In the genomic region with DNA sequence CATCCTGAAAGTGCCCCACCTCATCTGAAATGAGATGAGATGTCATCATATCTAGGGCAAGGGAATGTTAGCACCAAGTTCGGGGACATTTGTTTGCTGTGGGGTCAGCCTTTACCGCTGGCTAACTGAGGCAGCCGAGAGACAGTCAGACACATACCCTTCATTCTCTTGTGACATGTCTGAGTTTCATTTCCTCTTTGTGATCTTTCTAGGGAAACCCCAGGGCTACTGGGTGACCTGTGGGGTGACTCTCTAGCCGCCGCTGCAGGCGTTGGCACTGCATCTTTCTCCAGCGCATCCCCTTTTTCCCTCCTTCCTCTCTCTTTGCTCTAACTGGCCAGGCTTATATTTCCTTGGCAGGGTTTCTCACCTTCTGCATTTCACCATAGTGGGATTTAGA, we compare ENCODE assay signal across 32 mouse cellular contexts.
DNase-seq lines count a peak whose midpoint lies in the region; ATAC-seq and TF ChIP-seq lines count a peak whose summit lies in the region.
"Had no signal": no experiment of that assay in that cellular context is flagged by ENCODE, and none has a peak within 500 bp of the region (broad histone marks: within the 10 kb centered on the region; RNA-seq: fewer than 3 reads in every experiment).

No protein-coding gene starts in this region.

- no peaks in the 10 kb centered on the region for H3K9me3 ChIP-seq in lung, postnatal 0 days (ENCODE audit: low read length)
- no peaks in the 10 kb centered on the region for H3K9me3 ChIP-seq in midbrain, embryonic 13.5 days
- H3K9me3 ChIP-seq in forebrain, postnatal 0 days (ENCODE audit: low read length): no peaks in the 10 kb centered on the region
- H3K9me3 ChIP-seq: embryonic facial prominence, embryonic 12.5 days; forebrain, embryonic 15.5 days; intestine, embryonic 15.5 days; liver, embryonic 12.5 days; neural tube, embryonic 13.5 days had no signal

- TF ChIP-seq EP300 in lung, postnatal 0 days (IDR thresholded peaks at IDR 0.05): no peak

- H3K36me3 ChIP-seq in lung, postnatal 0 days (ENCODE audit: insufficient read depth, low read length): no peaks in the 10 kb centered on the region
- no peaks in the 10 kb centered on the region for H3K36me3 ChIP-seq in midbrain, embryonic 13.5 days
- no peaks in the 10 kb centered on the region for H3K36me3 ChIP-seq in forebrain, postnatal 0 days (ENCODE audit: insufficient read depth)
- H3K36me3 ChIP-seq: embryonic facial prominence, embryonic 12.5 days; forebrain, embryonic 15.5 days; intestine, embryonic 15.5 days; liver, embryonic 12.5 days; neural tube, embryonic 13.5 days had no signal

- peak; percentile 18 for DNase-seq in lung, postnatal 0 days (ENCODE audit: low spot score)
- no peak for DNase-seq in lung, adult 18-20 months
- DNase-seq in A20 (ENCODE audit: low read depth, low spot score): peak; percentile 87
- no peak for DNase-seq in forebrain, postnatal 0 days
- DNase-seq: adrenal gland, postnatal 25 days; cerebellum, adult 2 months; cerebellum, postnatal 25 days; embryo, embryonic 11 days; gastrocnemius, adult 2 months; gastrocnemius, postnatal 36 days; kidney, adult 2 months; layer of hippocampus, postnatal 36 days; left cerebral cortex, postnatal 4 days; liver, postnatal 0 days; lung, postnatal 14 days; midbrain, embryonic 14.5 days; right cerebral cortex, postnatal 14 days; thymus, adult 18-20 months; thymus, postnatal 25 days had no signal

- no peak overlapping the region for H3K27ac ChIP-seq in lung, postnatal 0 days (ENCODE audit: low read length)
- no peak overlapping the region for H3K27ac ChIP-seq in midbrain, embryonic 13.5 days
- H3K27ac ChIP-seq in forebrain, postnatal 0 days (ENCODE audit: low read depth, low read length): no peak overlapping the region
- H3K27ac ChIP-seq: embryonic facial prominence, embryonic 12.5 days; forebrain, embryonic 15.5 days; gastrocnemius, adult 2 months; intestine, embryonic 15.5 days; liver, embryonic 12.5 days; neural tube, embryonic 13.5 days; stomach, postnatal 0 days had no signal

- no peaks in the 10 kb centered on the region for H3K27me3 ChIP-seq in lung, postnatal 0 days (replicated peaks; ENCODE audit: insufficient read depth, low read length)
- 0 out of 2 replicates have a peak, but pooled peaks cover 4% of the 10 kb centered on the region for H3K27me3 ChIP-seq in midbrain, embryonic 13.5 days
- H3K27me3 ChIP-seq in forebrain, postnatal 0 days (ENCODE audit: insufficient read depth, low read length): no peaks in the 10 kb centered on the region
- H3K27me3 ChIP-seq: embryonic facial prominence, embryonic 12.5 days; forebrain, embryonic 15.5 days; intestine, embryonic 15.5 days; neural tube, embryonic 13.5 days had no signal

- 88% methylated on average over 7 of the region's 7 CpGs for WGBS in lung, postnatal 0 days
- WGBS in midbrain, embryonic 13.5 days: 94% methylated on average over 7 of the region's 7 CpGs
- 94% methylated on average over 7 of the region's 7 CpGs for WGBS in forebrain, postnatal 0 days

- H3K4me3 ChIP-seq in lung, postnatal 0 days (ENCODE audit: low read depth, low read length): no peak overlapping the region
- no peak overlapping the region for H3K4me3 ChIP-seq in midbrain, embryonic 13.5 days (replicated peaks)
- H3K4me3 ChIP-seq in forebrain, postnatal 0 days (ENCODE audit: low read depth, low read length): no peak overlapping the region
- H3K4me3 ChIP-seq: embryonic facial prominence, embryonic 12.5 days; forebrain, embryonic 15.5 days; gastrocnemius, adult 2 months; intestine, embryonic 15.5 days; liver, embryonic 12.5 days; myocyte; neural tube, embryonic 13.5 days had no signal

- no peak overlapping the region for H3K9ac ChIP-seq in lung, postnatal 0 days (replicated peaks; ENCODE audit: low read depth)
- H3K9ac ChIP-seq in midbrain, embryonic 13.5 days (replicated peaks): no peak overlapping the region
- no peak overlapping the region for H3K9ac ChIP-seq in forebrain, postnatal 0 days
- H3K9ac ChIP-seq: embryonic facial prominence, embryonic 12.5 days; forebrain, embryonic 15.5 days; intestine, embryonic 15.5 days; liver, embryonic 12.5 days; liver, postnatal 0 days; neural tube, embryonic 13.5 days had no signal

- H3K4me2 ChIP-seq in lung, postnatal 0 days (replicated peaks; ENCODE audit: low read depth, low read length): no peak overlapping the region
- H3K4me2 ChIP-seq in midbrain, embryonic 13.5 days (replicated peaks): no peak overlapping the region
- H3K4me2 ChIP-seq in forebrain, postnatal 0 days (ENCODE audit: low read depth): no peak overlapping the region
- H3K4me2 ChIP-seq: embryonic facial prominence, embryonic 12.5 days; forebrain, embryonic 15.5 days; intestine, embryonic 15.5 days; liver, embryonic 12.5 days; neural tube, embryonic 13.5 days had no signal

- peaks cover 13% of the 10 kb centered on the region; the same call in 1 of the 2 replicates for H3K4me1 ChIP-seq in lung, postnatal 0 days (ENCODE audit: insufficient read depth, low read depth, low read length)
- peaks cover 28% of the 10 kb centered on the region for H3K4me1 ChIP-seq in midbrain, embryonic 13.5 days (replicated peaks)
- H3K4me1 ChIP-seq in forebrain, postnatal 0 days (ENCODE audit: insufficient read depth): peaks cover 14% of the 10 kb centered on the region

- no peak for ATAC-seq in lung, postnatal 0 days
- peak; percentile 49 for ATAC-seq in common myeloid progenitor, adult 5-6 weeks (replicated peaks; ENCODE audit: low read depth, poor library complexity, severe bottlenecking)
- peak; percentile 65 for ATAC-seq in megakaryocyte progenitor cell, adult 5-6 weeks (replicated peaks; ENCODE audit: poor library complexity)
- ATAC-seq in midbrain, embryonic 13.5 days: no peak
- no peak for ATAC-seq in forebrain, postnatal 0 days
- ATAC-seq in cerebellum, adult (ENCODE audit: insufficient number of reproducible peaks, low FRiP score, low TSS enrichment): no peak
- ATAC-seq: CD4-positive, CD25-positive, alpha-beta regulatory T cell, adult 4 months; forebrain, embryonic 15.5 days; hindbrain, embryonic 16.5 days; intestine, embryonic 15.5 days; liver, embryonic 12.5 days; liver, postnatal 0 days had no signal

- TF ChIP-seq CTCF in lung, postnatal 0 days (IDR thresholded peaks at IDR 0.05): no peak
- TF ChIP-seq CTCF in forebrain, postnatal 0 days (IDR thresholded peaks at IDR 0.05; ENCODE audit: low read depth): no peak

Comparison
In these comparisons a context has a peak if more than half of its experiments do, and no peak if none do; other contexts are left out.
1. DNase-seq: peak in lung, postnatal 0 days (single experiment) and A20 (single experiment); none in lung, adult 18-20 months (0 of 2) and forebrain, postnatal 0 days (single experiment).
2. ATAC-seq: peak in common myeloid progenitor, adult 5-6 weeks (single experiment) and megakaryocyte progenitor cell, adult 5-6 weeks (single experiment); none in lung, postnatal 0 days (single experiment), midbrain, embryonic 13.5 days (single experiment), forebrain, postnatal 0 days (single experiment) and cerebellum, adult (single experiment).